Mouse (Mus musculus) stomach, embryonic 16.5 days (tissue): ENCODE results near the gene Hist1h2ao. TPM values are rescaled to one million over a fixed set of nuclear protein-coding genes. Genes with fewer than 3 reads are reported as not detected.

Experiments
- microRNA-seq: library from miRNA; unstranded; fragments of <30 nt; microRNA quantifications from one replicate; pipeline ENCODE4, GENCODE M21; 2016
- polyA plus RNA-seq: library from polyadenylated mRNA; unstranded; fragments of >200 nt; fragmentation: Nextera tagmentation; extraction: Ambion mirVana; gene quantifications from 2 replicates; pipeline ENCODE4 v1.2.1, GENCODE M21; 2015

Gene Hist1h2ao
- polyA plus RNA-seq, 1 experiment from 2014 or later, result 1.5 TPM

Small RNA genes within 50 kb of the gene (microRNA-seq; reads per million reads assigned to microRNA genes)
- gene Gm19658 (not detected), gene Gm44346 (not detected), gene Gm44466 (not detected)

Other genes starting within 250 kb of the Hist1h2ao start
- not detected in 2 replicates for gene Olfr1364, start 228.7 kb upstream of the Hist1h2ao start, polyA plus RNA-seq
- not detected in 2 replicates for gene Olfr1362, start 196.4 kb upstream of the Hist1h2ao start, polyA plus RNA-seq
- gene Olfr11, start 167.9 kb upstream of the Hist1h2ao start, polyA plus RNA-seq, result not detected in 2 replicates
- not detected in 2 replicates for gene Olfr1361, start 147.1 kb upstream of the Hist1h2ao start, polyA plus RNA-seq
- not detected in 2 replicates for gene Olfr1360, start 133.1 kb upstream of the Hist1h2ao start, polyA plus RNA-seq
- gene Olfr1359, start 112.4 kb upstream of the Hist1h2ao start, polyA plus RNA-seq, result not detected in 2 replicates
- gene Hist1h2bl, start 94.3 kb upstream of the Hist1h2ao start, polyA plus RNA-seq, result 1.5 and 3.8 TPM in 2 replicates
- 7.3 and 11.8 TPM in 2 replicates for gene Hist1h2ai, start 94.0 kb upstream of the Hist1h2ao start, polyA plus RNA-seq
- gene Hist1h3h, start 92.8 kb upstream of the Hist1h2ao start, polyA plus RNA-seq, result 4.6 and 5.6 TPM in 2 replicates
- gene Hist1h2bm, start 88.4 kb upstream of the Hist1h2ao start, polyA plus RNA-seq, result 1.9 and 2.5 TPM in 2 replicates
- 1.7 and 2.3 TPM in 2 replicates for gene Hist1h4j, start 75.4 kb upstream of the Hist1h2ao start, polyA plus RNA-seq
- gene Hist1h4k, start 60.0 kb upstream of the Hist1h2ao start, polyA plus RNA-seq, result 3.9 and 8.4 TPM in 2 replicates
- gene Hist1h2ak, start 56.6 kb upstream of the Hist1h2ao start, polyA plus RNA-seq, result 18.1 and 21.5 TPM in 2 replicates
- 1.3 and 2.9 TPM in 2 replicates for gene Hist1h2bn, start 56.3 kb upstream of the Hist1h2ao start, polyA plus RNA-seq
- 9.6 and 10.6 TPM in 2 replicates for gene Hist1h1b, start 29.8 kb upstream of the Hist1h2ao start, polyA plus RNA-seq
- gene Hist1h3i, start 27.1 kb upstream of the Hist1h2ao start, polyA plus RNA-seq, result 59.9 and 94.5 TPM in 2 replicates
- gene Hist1h2an, start 23.2 kb upstream of the Hist1h2ao start, polyA plus RNA-seq, result 1.9 and 2.6 TPM in 2 replicates
- gene Hist1h2bp, start 23.0 kb upstream of the Hist1h2ao start, polyA plus RNA-seq, result 0.77 and 1.4 TPM in 2 replicates
- gene Hist1h2bq, start 268 bp upstream of the Hist1h2ao start, polyA plus RNA-seq, result 9.1 and 14.2 TPM in 2 replicates
- not detected in 2 replicates for gene Hist1h4m, start 1.3 kb downstream of the Hist1h2ao start, polyA plus RNA-seq
- gene Hist1h4n, start 21.7 kb downstream of the Hist1h2ao start, polyA plus RNA-seq, result 13.0 and 15.5 TPM in 2 replicates
- 1,905 and 2,657 TPM in 2 replicates for gene Hist1h2ap, start 23.0 kb downstream of the Hist1h2ao start, polyA plus RNA-seq
- 11.8 and 18.5 TPM in 2 replicates for gene Hist1h2br, start 23.3 kb downstream of the Hist1h2ao start, polyA plus RNA-seq
- gene Zfp184, start 134.6 kb downstream of the Hist1h2ao start, polyA plus RNA-seq, result 5.3 and 6.2 TPM in 2 replicates
- gene Pom121l2, start 170.7 kb downstream of the Hist1h2ao start, polyA plus RNA-seq, result 0.09 TPM in 1 of 2 replicates, not detected in the other
- gene Prss16, start 199.3 kb downstream of the Hist1h2ao start, polyA plus RNA-seq, result 0.92 and 1.1 TPM in 2 replicates
- gene Hist1h2ah, start 225.1 kb downstream of the Hist1h2ao start, polyA plus RNA-seq, result 10.9 TPM in 1 of 2 replicates, not detected in the other
- 2.6 and 4.0 TPM in 2 replicates for gene Hist1h2bk, start 225.4 kb downstream of the Hist1h2ao start, polyA plus RNA-seq
- 13.4 and 15.5 TPM in 2 replicates for gene Hist1h4i, start 230.9 kb downstream of the Hist1h2ao start, polyA plus RNA-seq
- gene Hist1h2ag, start 232.5 kb downstream of the Hist1h2ao start, polyA plus RNA-seq, result 17.8 and 25.3 TPM in 2 replicates
- gene Hist1h2bj, start 232.7 kb downstream of the Hist1h2ao start, polyA plus RNA-seq, result 5.6 and 10.3 TPM in 2 replicates